Mouse (Mus musculus) hindbrain, embryonic 10.5 days (tissue): ENCODE data around the gene Map7d1. TPM values are rescaled to one million over a fixed set of nuclear protein-coding genes. Genes with fewer than 3 reads are reported as not detected.

Experiments used
- DNase-seq: peaks from one replicate; pipeline ENCODE4 v3.0.0-alpha.2; 2017; ENCODE audit warnings: low spot score
- H3K27ac ChIP-seq: fragments of 300-500 bp; sonication (generic); 2 replicates; pipeline ENCODE4 v1.5.1; 2016; ENCODE audit warnings: mild to moderate bottlenecking, moderate library complexity
- H3K27me3 ChIP-seq: fragments of 300-500 bp; sonication (generic); 2 replicates; pipeline ENCODE4 v1.6.1; 2016; ENCODE audit warnings: mild to moderate bottlenecking; ENCODE audit not compliant: poor library complexity, insufficient read depth, severe bottlenecking
- H3K36me3 ChIP-seq: fragments of 300-500 bp; sonication (generic); 2 replicates; pipeline ENCODE4 v1.6.1; 2016; ENCODE audit warnings: mild to moderate bottlenecking, moderate library complexity
- H3K4me1 ChIP-seq: fragments of 300-500 bp; sonication (generic); replicated peaks from 2 replicates; pipeline ENCODE4 v1.6.1; 2016; ENCODE audit warnings: mild to moderate bottlenecking
- H3K4me3 ChIP-seq: fragments of 300-500 bp; sonication (generic); 2 replicates; pipeline ENCODE4 v1.5.1; 2016; ENCODE audit warnings: mild to moderate bottlenecking, moderate library complexity
- H3K9me3 ChIP-seq: fragments of 300-500 bp; sonication (generic); 2 replicates; pipeline ENCODE4 v1.6.1; 2016; ENCODE audit warnings: mild to moderate bottlenecking, moderate library complexity
- WGBS: fragments of 180-500 bp; shearing (Covaris S2); methylation state at CpG from one replicate; pipeline ENCODE4 v1.1.7; 2016; 5-methylcytosine and 5-hydroxymethylcytosine counted together
- polyA plus RNA-seq: library from polyadenylated mRNA; unstranded; fragments of >200 nt; fragmentation: Nextera tagmentation; extraction: Ambion mirVana; gene quantifications from 2 replicates; pipeline ENCODE4 v1.2.1, GENCODE M21; 2016

Map7d1 gene
- polyA plus RNA-seq, 1 experiment from 2014 or later: 99.0 TPM

DNA sequence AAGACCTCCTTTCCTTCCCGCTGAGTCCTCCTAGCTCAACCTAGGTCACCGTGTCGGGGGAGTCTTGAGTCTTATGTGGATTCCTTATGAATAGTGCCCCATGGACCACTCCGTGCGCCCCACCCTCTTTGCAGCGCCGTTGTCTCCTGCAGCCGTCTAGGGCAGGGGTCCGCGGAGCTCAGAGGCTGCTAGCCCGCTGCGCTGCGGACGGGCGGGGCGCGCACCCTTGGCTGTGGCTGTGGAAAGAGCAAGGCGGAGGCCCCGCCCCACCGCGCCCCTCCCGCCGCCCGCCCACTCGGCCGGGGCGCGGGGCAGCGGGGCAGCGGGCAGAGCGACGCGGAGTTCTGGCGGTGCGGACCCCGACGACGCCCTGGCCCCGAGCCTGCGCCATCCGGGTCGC, 30.3 kb upstream of the Map7d1 start, which contains the start of gene Col8a2:
Gene Col8a2, plus strand, starts transcription at position 302 of the 400 bp plus-strand sequence.
- Histone ChIP-seq H3K36me3 (no peaks in the 10 kb centered on the region), H3K9me3 (peaks cover 9% of the 10 kb centered on the region; the same call in 1 of the 2 replicates), H3K4me3 (peak within 1 kb of the TSS; percentile 50), H3K27me3 (peaks cover 76% of the 10 kb centered on the region), H3K27ac (peak within 1 kb of the TSS; percentile 59), H3K4me1 (peaks cover 37% of the 10 kb centered on the region)
- 3% methylated on average over 42 of the region's 42 CpGs for WGBS
- DNase-seq: peak; percentile 38

DNA sequence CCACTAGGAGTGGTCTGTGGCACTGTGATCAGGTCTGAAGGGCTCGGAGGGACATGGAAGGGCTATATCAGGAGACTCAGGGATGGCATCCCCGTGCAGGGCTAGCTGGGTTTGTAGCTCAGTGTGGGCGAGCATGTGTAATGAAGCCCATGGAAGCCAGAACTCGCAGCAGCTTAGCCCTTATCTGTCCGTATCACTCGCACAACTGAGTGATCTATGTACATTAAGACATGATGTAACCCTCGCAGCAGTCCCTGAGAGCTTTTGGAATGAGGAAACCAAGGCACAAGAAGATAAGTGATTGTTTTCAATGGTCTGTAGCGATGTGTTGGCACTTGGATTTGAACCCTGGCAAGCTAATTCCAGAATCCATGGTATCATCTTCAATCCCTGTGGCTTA, 27.4 kb upstream of the Map7d1 start:
- 88% methylated on average over 8 of the region's 8 CpGs for WGBS

DNA sequence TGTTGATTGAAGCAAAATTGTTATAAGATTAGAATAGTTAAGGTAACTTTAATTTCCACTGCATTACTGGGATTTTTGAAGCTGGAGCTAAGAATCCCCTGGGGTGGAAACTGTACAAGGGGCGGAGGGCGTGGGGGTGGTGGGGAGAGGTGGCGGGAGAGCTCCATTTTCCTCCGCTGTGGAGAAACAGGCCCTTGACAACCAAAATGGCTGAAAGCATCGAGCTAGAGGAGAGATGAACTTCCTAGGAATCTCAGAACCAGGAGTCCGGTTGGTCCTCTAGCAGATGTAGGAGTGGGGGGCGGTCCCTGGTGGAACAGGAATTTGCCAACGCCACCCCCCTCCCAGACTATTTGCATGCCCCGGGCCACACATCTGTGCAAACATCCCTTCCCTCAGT, 25.6 kb upstream of the Map7d1 start:
- Histone ChIP-seq H3K9me3 (peaks cover 9% of the 10 kb centered on the region; the same call in 1 of the 2 replicates), H3K36me3 (no peaks in the 10 kb centered on the region), H3K4me3 (no peak overlapping the region), H3K27me3 (peaks cover 44% of the 10 kb centered on the region), H3K27ac (0 out of 2 replicates have a peak overlapping the region, but pooled peaks have one; percentile 50), H3K4me1 (peaks cover 46% of the 10 kb centered on the region)
- 65% methylated on average over 9 of the region's 9 CpGs for WGBS
- no peak for DNase-seq

More for the DNA sequence above, 27.4 kb upstream of the Map7d1 start:
- Histone ChIP-seq H3K27me3 (peaks cover 62% of the 10 kb centered on the region), H3K27ac (no peak overlapping the region), H3K36me3 (no peaks in the 10 kb centered on the region), H3K4me3 (no peak overlapping the region), H3K4me1 (peaks cover 53% of the 10 kb centered on the region), H3K9me3 (peaks cover 9% of the 10 kb centered on the region; the same call in 1 of the 2 replicates)
- no peak for DNase-seq

DNA sequence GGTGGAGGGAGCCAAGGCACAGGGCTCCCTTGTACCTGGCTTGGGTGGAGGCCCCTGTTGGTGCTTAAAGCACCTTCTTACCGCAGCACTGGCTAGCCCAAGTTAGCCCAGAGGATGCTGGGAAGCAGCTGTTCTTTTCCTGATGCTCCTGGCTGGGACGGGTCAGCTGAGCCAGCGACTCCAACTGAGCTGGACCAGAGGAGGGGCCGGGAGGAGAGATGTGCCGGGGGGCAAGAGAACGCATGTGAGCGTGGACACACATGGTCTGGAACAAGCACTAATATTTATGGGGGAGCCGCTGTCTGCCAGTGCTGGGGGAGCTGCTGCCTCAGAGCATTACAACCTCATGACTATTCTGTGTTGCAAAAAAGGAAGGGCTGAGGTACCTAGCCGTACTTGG, 22.8 kb upstream of the Map7d1 start:
- peaks cover 17% of the 10 kb centered on the region for H3K27me3 ChIP-seq
- peak overlapping the region; percentile 51 for H3K27ac ChIP-seq
- 48% methylated on average over 9 of the region's 9 CpGs for WGBS
- H3K9me3 ChIP-seq: no peaks in the 10 kb centered on the region
- peaks cover 40% of the 10 kb centered on the region for H3K4me1 ChIP-seq
- peaks cover 17% of the 10 kb centered on the region for H3K36me3 ChIP-seq
- H3K4me3 ChIP-seq: no peak overlapping the region
- DNase-seq: no peak

DNA sequence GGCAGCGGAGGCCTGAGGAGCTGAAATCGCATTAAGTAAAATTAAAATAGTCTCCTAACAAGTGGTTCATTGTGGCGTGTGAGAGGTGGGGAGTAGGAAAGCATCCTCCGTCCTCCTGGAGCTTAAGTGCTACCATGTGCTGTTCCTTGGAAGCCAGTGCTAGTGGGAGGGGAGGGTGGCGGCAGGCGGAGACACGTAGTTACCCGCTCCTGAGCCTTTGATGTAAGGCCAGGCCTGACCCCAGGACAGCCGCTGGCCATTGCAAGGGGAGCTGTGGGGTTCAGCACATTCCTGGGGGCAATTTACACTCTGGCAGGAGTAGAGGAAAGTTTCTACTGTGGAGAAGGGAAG, 22.4 kb upstream of the Map7d1 start:
- WGBS: 31% methylated on average over 9 of the region's 9 CpGs
- Histone ChIP-seq H3K36me3 (peaks cover 22% of the 10 kb centered on the region), H3K27ac (peak overlapping the region; percentile 51), H3K4me3 (no peak overlapping the region; the same call in 1 of the 2 replicates), H3K9me3 (no peaks in the 10 kb centered on the region), H3K4me1 (peaks cover 40% of the 10 kb centered on the region), H3K27me3 (peaks cover 12% of the 10 kb centered on the region)
- peak; percentile 52 for DNase-seq

DNA sequence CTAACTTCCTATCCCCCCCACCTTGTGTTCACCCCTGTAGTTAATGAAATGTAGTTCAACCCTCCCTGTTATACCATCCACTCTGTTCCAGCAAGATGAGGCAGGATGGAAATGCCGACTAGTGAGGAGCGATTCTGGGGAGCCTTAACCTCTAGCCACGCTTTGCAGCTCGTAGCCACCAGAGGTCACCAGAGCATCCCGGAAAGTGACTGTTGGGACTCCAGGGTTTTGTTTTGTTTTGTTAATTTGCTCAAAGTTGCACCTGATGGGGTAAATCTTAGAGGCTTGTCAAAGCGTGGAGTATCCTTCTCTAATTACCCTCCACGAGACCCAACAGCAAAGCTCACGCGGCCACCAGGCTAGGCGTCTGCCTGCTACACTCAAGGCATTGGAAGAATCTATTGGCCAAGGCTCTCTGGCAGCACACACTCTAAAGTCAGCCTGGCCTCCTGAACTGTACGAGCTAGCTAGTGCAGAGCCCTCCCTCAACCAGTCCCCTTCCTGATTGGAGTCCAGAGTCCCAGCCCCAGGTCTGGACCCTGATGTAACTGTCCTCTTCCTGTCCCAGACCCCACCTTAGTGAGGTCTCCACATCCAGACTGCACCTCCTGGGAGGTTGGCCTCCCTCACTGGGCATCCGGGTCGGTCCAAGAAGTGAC, 21.9 kb upstream of the Map7d1 start:
- Histone ChIP-seq H3K4me3 (peak overlapping the region; percentile 22; the same call in 1 of the 2 replicates), H3K27ac (0 out of 2 replicates have a peak overlapping the region, but pooled peaks have one; percentile 60), H3K36me3 (peaks cover 27% of the 10 kb centered on the region), H3K4me1 (peaks cover 40% of the 10 kb centered on the region), H3K9me3 (no peaks in the 10 kb centered on the region), H3K27me3 (peaks cover 9% of the 10 kb centered on the region; the same call in 1 of the 2 replicates)
- peak; percentile 72 for DNase-seq
- 7% methylated on average over 13 of the region's 13 CpGs for WGBS

DNA sequence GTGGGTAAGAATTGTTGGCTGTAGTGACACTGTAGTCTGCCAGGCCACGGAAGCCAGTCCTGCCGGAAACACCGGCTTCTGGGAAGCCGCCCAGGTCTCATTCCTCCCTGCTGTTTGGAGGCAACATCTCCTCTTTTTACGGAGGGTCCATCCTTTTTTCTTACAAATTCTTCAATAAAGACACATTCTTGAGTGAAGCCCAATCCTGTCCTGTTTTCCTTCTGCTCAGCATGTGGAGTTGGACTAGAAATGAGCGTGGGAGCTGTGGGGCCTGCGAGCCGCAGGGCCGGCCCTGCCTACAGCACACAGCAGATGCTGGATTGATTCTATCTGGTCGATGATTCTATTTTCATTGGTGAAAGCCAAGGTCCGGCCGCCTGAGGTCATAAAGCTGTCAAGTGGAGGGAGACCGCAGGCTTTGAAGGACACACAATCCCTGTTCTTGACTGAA, 19.6 kb upstream of the Map7d1 start:
- no peak overlapping the region for H3K27ac ChIP-seq
- WGBS: 92% methylated on average over 13 of the region's 13 CpGs
- peaks cover 37% of the 10 kb centered on the region for H3K36me3 ChIP-seq
- H3K27me3 ChIP-seq: peaks cover 6% of the 10 kb centered on the region; the same call in 1 of the 2 replicates
- peaks cover 26% of the 10 kb centered on the region for H3K4me1 ChIP-seq
- no peak for DNase-seq
- H3K9me3 ChIP-seq: no peaks in the 10 kb centered on the region
- H3K4me3 ChIP-seq: no peak overlapping the region

DNA sequence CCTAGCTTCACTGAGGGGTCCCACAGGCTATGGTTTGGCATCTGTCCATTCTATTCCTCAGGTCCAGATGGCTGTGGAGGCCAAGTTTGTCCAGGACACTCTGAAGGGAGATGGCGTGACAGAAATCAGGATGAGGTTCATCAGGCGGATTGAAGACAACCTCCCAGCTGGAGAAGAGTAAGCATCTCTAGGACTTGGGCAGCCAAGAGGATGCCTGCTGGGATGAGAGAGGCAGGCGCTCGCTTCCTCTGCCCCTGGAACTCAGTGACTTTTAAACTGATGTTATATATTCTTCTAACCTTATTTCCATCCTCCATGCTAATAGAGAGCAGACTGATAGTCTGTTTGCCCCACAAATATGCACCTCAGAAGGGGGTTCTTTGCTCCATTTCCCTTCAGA, 18.9 kb upstream of the Map7d1 start:
- Histone ChIP-seq H3K9me3 (no peaks in the 10 kb centered on the region), H3K27ac (no peak overlapping the region), H3K4me1 (peaks cover 20% of the 10 kb centered on the region), H3K27me3 (peaks cover 6% of the 10 kb centered on the region; the same call in 1 of the 2 replicates), H3K4me3 (no peak overlapping the region), H3K36me3 (peaks cover 37% of the 10 kb centered on the region)
- 95% methylated on average over 4 of the region's 4 CpGs for WGBS
- DNase-seq: no peak

DNA sequence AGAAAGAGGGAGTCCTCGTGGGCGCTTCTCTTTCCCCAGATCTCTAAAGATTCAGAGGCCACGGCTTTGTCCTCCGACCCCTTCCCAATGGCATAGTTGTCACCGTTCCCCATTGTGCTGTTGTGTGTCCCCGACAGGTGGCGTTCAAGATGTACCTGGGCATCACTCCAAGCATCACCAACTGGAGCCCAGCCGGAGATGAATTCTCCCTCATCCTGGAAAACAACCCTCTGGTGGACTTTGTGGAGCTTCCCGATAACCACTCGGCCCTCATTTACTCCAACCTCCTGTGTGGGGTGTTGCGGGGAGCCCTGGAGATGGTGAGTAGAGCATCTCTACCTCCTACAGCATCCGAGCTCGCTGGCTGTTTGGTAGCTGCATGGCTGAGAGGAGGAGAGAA, 17.6 kb upstream of the Map7d1 start:
- no peak for DNase-seq
- Histone ChIP-seq H3K27me3 (peaks cover 2% of the 10 kb centered on the region; the same call in 1 of the 2 replicates), H3K36me3 (peaks cover 37% of the 10 kb centered on the region), H3K4me1 (peaks cover 13% of the 10 kb centered on the region), H3K4me3 (no peak overlapping the region), H3K9me3 (no peaks in the 10 kb centered on the region), H3K27ac (no peak overlapping the region)
- WGBS: 78% methylated on average over 13 of the region's 13 CpGs

DNA sequence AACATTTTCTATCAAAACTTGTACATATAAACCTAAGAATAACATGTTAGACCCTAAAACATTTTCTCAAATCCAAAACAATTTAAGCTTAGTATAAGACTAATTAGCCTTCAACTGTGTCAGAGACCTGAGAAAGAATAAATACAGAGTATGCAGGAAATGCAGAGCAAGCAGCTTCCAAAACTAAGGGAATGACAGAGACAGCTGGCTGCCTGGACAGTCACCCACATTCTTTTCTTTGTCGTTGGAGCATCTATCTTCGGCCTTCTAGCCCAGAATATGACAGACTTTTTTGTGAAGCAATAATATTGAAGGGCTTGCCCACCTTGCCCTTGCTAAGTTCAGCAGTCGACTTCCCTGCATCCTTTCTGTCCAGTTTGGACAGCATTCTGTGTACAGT, 13.1 kb upstream of the Map7d1 start:
- H3K9me3 ChIP-seq: no peaks in the 10 kb centered on the region
- no peaks in the 10 kb centered on the region for H3K27me3 ChIP-seq
- no peak for DNase-seq
- no peaks in the 10 kb centered on the region for H3K4me1 ChIP-seq
- WGBS: 79% methylated on average over 3 of the region's 3 CpGs
- peaks cover 23% of the 10 kb centered on the region for H3K36me3 ChIP-seq
- H3K27ac ChIP-seq: no peak overlapping the region
- H3K4me3 ChIP-seq: no peak overlapping the region

DNA sequence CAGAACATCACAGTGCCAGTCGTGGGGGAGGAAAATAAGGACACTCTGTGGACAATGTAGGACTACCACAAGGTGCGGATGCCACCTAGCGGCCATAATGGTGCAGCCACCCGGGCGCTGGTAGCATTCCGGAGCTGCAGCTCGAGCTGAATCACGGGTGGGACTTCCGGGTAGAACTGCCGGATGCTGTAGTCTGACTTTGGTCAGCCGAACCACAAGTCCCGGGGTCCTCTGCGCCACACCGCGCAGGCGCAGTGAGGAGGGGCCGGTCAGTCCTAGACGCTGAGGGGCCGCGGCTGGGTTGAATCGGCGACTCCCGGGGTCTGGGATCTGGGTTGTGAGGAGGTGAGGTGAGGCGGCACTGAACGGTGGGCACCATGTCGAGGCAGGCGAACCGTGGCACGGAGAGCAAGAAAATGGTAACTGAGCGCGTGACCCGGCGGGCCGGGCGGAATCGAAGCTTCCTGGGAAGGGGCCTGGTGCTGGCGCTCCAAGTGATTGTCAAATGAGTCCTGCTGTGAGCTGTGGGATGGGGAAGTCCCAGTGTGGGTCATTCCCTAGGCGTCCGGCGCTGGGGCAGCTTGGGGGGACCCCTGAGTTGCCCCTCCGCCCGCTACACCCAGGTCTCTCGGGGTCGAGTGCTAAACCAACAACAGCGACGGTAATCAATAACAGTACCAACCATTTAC, 6.1 kb upstream of the Map7d1 start, which contains the start of gene Trappc3:
Gene Trappc3, plus strand, starts transcription at position 207 of the 689 bp plus-strand sequence.
- Histone ChIP-seq H3K27me3 (no peaks in the 10 kb centered on the region), H3K4me3 (peak within 1 kb of the TSS; percentile 88), H3K9me3 (no peaks in the 10 kb centered on the region), H3K27ac (peak within 1 kb of the TSS; percentile 91), H3K36me3 (no peaks in the 10 kb centered on the region; the same call in 1 of the 2 replicates), H3K4me1 (peaks cover 56% of the 10 kb centered on the region)
- DNase-seq: peak; percentile 99
- WGBS: under 1% methylated on average over 46 of the region's 46 CpGs

DNA sequence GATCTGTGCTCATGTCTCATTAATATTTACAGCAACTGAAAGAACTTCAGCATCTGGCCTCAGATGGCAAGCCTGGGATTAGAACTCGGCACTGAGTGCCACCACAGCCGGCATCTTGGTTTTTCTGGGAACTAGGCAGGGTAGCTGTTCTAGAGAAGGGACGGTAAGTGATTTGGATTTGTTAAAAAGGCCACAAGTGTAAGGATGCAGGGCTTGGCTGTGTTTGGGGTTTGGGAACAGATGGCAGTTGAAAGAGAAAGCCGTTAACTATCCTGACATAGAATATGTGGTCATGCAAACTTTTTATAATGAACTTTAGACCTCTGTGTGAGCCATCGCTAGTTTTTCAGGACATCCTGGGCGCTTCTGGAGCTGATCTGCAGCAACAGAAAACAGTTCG, 5.5 kb upstream of the Map7d1 start:
- peak overlapping the region; percentile 91 for H3K27ac ChIP-seq
- no peak for DNase-seq
- H3K36me3 ChIP-seq: no peaks in the 10 kb centered on the region; the same call in 1 of the 2 replicates
- H3K9me3 ChIP-seq: no peaks in the 10 kb centered on the region
- WGBS: 56% methylated on average over 7 of the region's 7 CpGs
- no peaks in the 10 kb centered on the region for H3K27me3 ChIP-seq
- peak overlapping the region; percentile 88 for H3K4me3 ChIP-seq
- peaks cover 62% of the 10 kb centered on the region for H3K4me1 ChIP-seq

DNA sequence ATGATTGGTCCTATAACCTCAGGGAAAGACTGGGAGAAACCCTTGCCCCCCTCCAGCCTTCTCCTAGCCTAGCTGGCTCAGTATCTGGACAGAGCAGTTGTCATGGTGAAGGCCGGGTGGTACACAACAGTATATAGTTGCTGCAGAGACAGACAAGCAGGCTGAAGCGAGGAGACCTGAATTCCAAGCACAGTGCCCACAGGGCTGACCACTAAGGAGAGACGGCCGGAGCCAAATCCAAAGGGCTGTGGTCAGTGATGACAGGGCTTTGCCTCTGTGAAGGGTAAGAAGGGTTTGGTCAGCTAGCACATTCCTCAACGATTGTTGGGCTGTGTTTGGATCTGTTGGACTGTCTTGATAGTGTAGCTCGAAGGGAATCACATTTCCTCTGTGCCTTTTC, 5.1 kb upstream of the Map7d1 start:
- H3K4me3 ChIP-seq: peak overlapping the region; percentile 40
- DNase-seq: no peak
- H3K27ac ChIP-seq: peak overlapping the region; percentile 91
- no peaks in the 10 kb centered on the region; the same call in 1 of the 2 replicates for H3K36me3 ChIP-seq
- H3K4me1 ChIP-seq: peaks cover 64% of the 10 kb centered on the region
- WGBS: 73% methylated on average over 6 of the region's 6 CpGs
- no peaks in the 10 kb centered on the region for H3K9me3 ChIP-seq
- H3K27me3 ChIP-seq: no peaks in the 10 kb centered on the region
